Comparison of ENCODE assay signal across 19 mouse cellular contexts in genomic region chr17:79598151-79598550, GRCm38 (mm10). TPM values are rescaled to one million over a fixed set of nuclear protein-coding genes. Genes with fewer than 3 reads are reported as not detected.
DNase-seq lines count a peak whose midpoint lies in the region; ATAC-seq lines count a peak whose summit lies in the region.
"Had no signal": no experiment of that assay in that cellular context is flagged by ENCODE, and none has a peak within 500 bp of the region (broad histone marks: within the 10 kb centered on the region; RNA-seq: fewer than 3 reads in every experiment).

No protein-coding gene starts in this region.

- no peak for DNase-seq in lung, postnatal 4 days
- DNase-seq in liver, embryonic 11.5 days (ENCODE audit: low spot score): no peak
- peak; percentile 39 for DNase-seq in yolk sac, embryonic 10.5 days (ENCODE audit: low spot score)
- no peak for DNase-seq in spleen, postnatal 36 days (ENCODE audit: low spot score in 2 of 2)
- DNase-seq in gastrocnemius, postnatal 25 days: no peak
- DNase-seq: cerebellum, postnatal 10 days; gastrocnemius, postnatal 10 days; right cerebral cortex, postnatal 4 days; thymus, adult 18-20 months had no signal

- no peaks in the 10 kb centered on the region for H3K9me3 ChIP-seq in lung, embryonic 16.5 days (ENCODE audit: control insufficient read depth, low read length)
- no peaks in the 10 kb centered on the region for H3K9me3 ChIP-seq in liver, embryonic 11.5 days (ENCODE audit: control insufficient read depth, low read length)
- H3K9me3 ChIP-seq: embryonic facial prominence, embryonic 15.5 days; forebrain, embryonic 10.5 days; hindbrain, embryonic 12.5 days; limb, embryonic 15.5 days; midbrain, embryonic 15.5 days had no signal

- no peak overlapping the region for H3K4me2 ChIP-seq in lung, embryonic 16.5 days (ENCODE audit: low read depth, low read length)
- H3K4me2 ChIP-seq in liver, embryonic 11.5 days: no peak overlapping the region
- H3K4me2 ChIP-seq: embryonic facial prominence, embryonic 15.5 days; hindbrain, embryonic 12.5 days; limb, embryonic 15.5 days; midbrain, embryonic 15.5 days had no signal

- H3K27ac ChIP-seq in lung, embryonic 16.5 days (ENCODE audit: low read length): no peak overlapping the region
- no peak overlapping the region for H3K27ac ChIP-seq in liver, embryonic 11.5 days (ENCODE audit: low read depth, low read length)
- H3K27ac ChIP-seq: embryonic facial prominence, embryonic 15.5 days; forebrain, embryonic 10.5 days; hindbrain, embryonic 12.5 days; kidney, postnatal 0 days; layer of hippocampus, adult 2 months; limb, embryonic 15.5 days; midbrain, embryonic 15.5 days had no signal

- H3K4me1 ChIP-seq in lung, embryonic 16.5 days (replicated peaks; ENCODE audit: control insufficient read depth, insufficient read depth, low read length): peaks cover 11% of the 10 kb centered on the region
- H3K4me1 ChIP-seq in liver, embryonic 11.5 days (replicated peaks; ENCODE audit: control insufficient read depth, insufficient read depth, low read length): 0 out of 2 replicates have a peak, but pooled peaks cover 2% of the 10 kb centered on the region
- H3K4me1 ChIP-seq: embryonic facial prominence, embryonic 15.5 days; limb, embryonic 15.5 days; midbrain, embryonic 15.5 days had no signal

- 32% methylated on average over 2 of the region's 2 CpGs for WGBS in lung, embryonic 16.5 days
- 5% methylated on average over 2 of the region's 2 CpGs for WGBS in liver, embryonic 11.5 days

- no peaks in the 10 kb centered on the region for H3K27me3 ChIP-seq in lung, embryonic 16.5 days (ENCODE audit: control insufficient read depth, insufficient read depth, low read depth, low read length)
- no peaks in the 10 kb centered on the region for H3K27me3 ChIP-seq in liver, embryonic 11.5 days (replicated peaks; ENCODE audit: control insufficient read depth, insufficient read depth, low read length)
- H3K27me3 ChIP-seq: embryonic facial prominence, embryonic 15.5 days; hindbrain, embryonic 12.5 days; limb, embryonic 15.5 days; midbrain, embryonic 15.5 days had no signal

- no peak overlapping the region for H3K9ac ChIP-seq in lung, embryonic 16.5 days (ENCODE audit: low read length)
- no peak overlapping the region for H3K9ac ChIP-seq in liver, embryonic 11.5 days (ENCODE audit: low read depth, low read length)
- H3K9ac ChIP-seq: embryonic facial prominence, embryonic 15.5 days; hindbrain, embryonic 12.5 days; limb, embryonic 15.5 days; midbrain, embryonic 15.5 days had no signal

- no peak overlapping the region for H3K4me3 ChIP-seq in lung, embryonic 16.5 days (ENCODE audit: low read length)
- H3K4me3 ChIP-seq in liver, embryonic 11.5 days (ENCODE audit: low read depth, low read length): no peak overlapping the region
- H3K4me3 ChIP-seq: embryonic facial prominence, embryonic 15.5 days; forebrain, embryonic 10.5 days; hindbrain, embryonic 12.5 days; layer of hippocampus, adult 2 months; limb, embryonic 15.5 days; midbrain, embryonic 15.5 days had no signal

- H3K36me3 ChIP-seq in lung, embryonic 16.5 days (ENCODE audit: control insufficient read depth, insufficient read depth, low read length): no peaks in the 10 kb centered on the region
- no peaks in the 10 kb centered on the region for H3K36me3 ChIP-seq in liver, embryonic 11.5 days (ENCODE audit: control insufficient read depth, insufficient read depth, low read length)
- H3K36me3 ChIP-seq: embryonic facial prominence, embryonic 15.5 days; forebrain, embryonic 10.5 days; hindbrain, embryonic 12.5 days; limb, embryonic 15.5 days; midbrain, embryonic 15.5 days had no signal

- ATAC-seq in lung, embryonic 16.5 days (ENCODE audit: low read depth): 0 out of 2 replicates have a peak, but pooled peaks have one; percentile 51
- peak; percentile 65 for ATAC-seq in common myeloid progenitor, adult 5-6 weeks (replicated peaks; ENCODE audit: low read depth, poor library complexity, severe bottlenecking)
- ATAC-seq in liver, embryonic 11.5 days (replicated peaks; ENCODE audit: low FRiP score): 0 out of 2 replicates have a peak, but pooled peaks have one; percentile 49
- ATAC-seq: midbrain, embryonic 15.5 days had no signal

RNA-seq across cellular contexts. Expression of gene Rmdn2, which starts 13.5 kb away (rescaled TPM):
- polyA plus RNA-seq in lung, embryonic 16.5 days (2015; fragmentation: Nextera tagmentation; extraction: Ambion mirVana): 31.4 and 33.6 TPM in 2 replicates
- total RNA-seq in common myeloid progenitor, adult 5-6 weeks (2017): 5.2 and 5.8 TPM in 2 replicates
- polyA plus RNA-seq in liver, embryonic 11.5 days (2014; fragmentation: Nextera tagmentation; extraction: Ambion mirVana): 9.1 and 9.3 TPM in 2 replicates
- 1 to 10 TPM; 8.7 to 9.8 TPM for total RNA-seq in gastrocnemius, postnatal 25 days (2021)
- total RNA-seq: MEL had no signal
